Mouse (Mus musculus) embryonic facial prominence, embryonic 15.5 days (tissue): ENCODE results near the gene Aspscr1. TPM values are rescaled to one million over a fixed set of nuclear protein-coding genes. Genes with fewer than 3 reads are reported as not detected.
A peak's percentile ranks its signal among the peaks of the same experiment; 100 is the strongest.
"Not testable (repeated sequence)": the region's sequence is repeated elsewhere in the genome, so short reads cannot be mapped to it uniquely, and the experiment has no call there.

ENCODE experiments used
- ATAC-seq: fragments of 200-750 bp; cut with Nextera tagmentation; 2 replicates; pipeline ENCODE4 v1.8.0; 2017; ENCODE audit warnings: low read depth, moderate TSS enrichment; ENCODE audit not compliant: insufficient number of reproducible peaks, low FRiP score, low TSS enrichment
- H3K27ac ChIP-seq: fragments of 300-500 bp; sonication (generic); replicated peaks from 2 replicates; pipeline ENCODE4 v1.5.1; 2015; ENCODE audit warnings: mild to moderate bottlenecking, inconsistent platforms
- H3K27me3 ChIP-seq: fragments of 300-500 bp; sonication (generic); 2 replicates; pipeline ENCODE4 v1.6.1; 2015; ENCODE audit warnings: inconsistent platforms
- H3K36me3 ChIP-seq: fragments of 300-500 bp; sonication (generic); 2 replicates; pipeline ENCODE4 v1.6.1; 2015; ENCODE audit warnings: mild to moderate bottlenecking, inconsistent platforms
- H3K4me1 ChIP-seq: fragments of 300-500 bp; sonication (generic); 2 replicates; pipeline ENCODE4 v1.6.1; 2015; ENCODE audit warnings: inconsistent platforms
- H3K4me2 ChIP-seq: fragments of 300-500 bp; sonication (generic); replicated peaks from 2 replicates; pipeline ENCODE4 v1.6.1; 2015; ENCODE audit warnings: mild to moderate bottlenecking, inconsistent platforms
- H3K4me3 ChIP-seq: fragments of 300-500 bp; sonication (generic); replicated peaks from 2 replicates; pipeline ENCODE4 v1.5.1; 2015; ENCODE audit warnings: mild to moderate bottlenecking, inconsistent platforms
- H3K9ac ChIP-seq: fragments of 300-500 bp; sonication (generic); 2 replicates; pipeline ENCODE4 v1.6.1; 2015; ENCODE audit warnings: inconsistent platforms
- H3K9me3 ChIP-seq: fragments of 300-500 bp; sonication (generic); replicated peaks from 2 replicates; pipeline ENCODE4 v1.6.1; 2016; ENCODE audit warnings: inconsistent platforms
- WGBS: fragments of 180-500 bp; shearing (Covaris S2); methylation state at CpG from one replicate; pipeline ENCODE4 v1.1.7; 2015; 5-methylcytosine and 5-hydroxymethylcytosine counted together
- polyA plus RNA-seq: library from polyadenylated mRNA; unstranded; fragments of >200 nt; fragmentation: Nextera tagmentation; extraction: Ambion mirVana; gene quantifications from 2 replicates; pipeline ENCODE4 v1.2.1, GENCODE M21; 2015

The Aspscr1 gene
- polyA plus RNA-seq, 1 experiment from 2014 or later, result 120 TPM

- Histone ChIP-seq H3K27me3 (no peaks in the 10 kb centered on the region), H3K4me1 (peaks cover 34% of the 10 kb centered on the region), H3K9ac (no peak overlapping the region), H3K27ac (no peak overlapping the region), H3K4me2 (no peak overlapping the region), H3K36me3 (no peaks in the 10 kb centered on the region), H3K4me3 (no peak overlapping the region), H3K9me3 (no peaks in the 10 kb centered on the region)
- WGBS, result 71% methylated on average over 11 of the region's 11 CpGs
- ATAC-seq, result no peak
These were observed 55.9 kb downstream of the Aspscr1 start for GRCm38 (mm10) chr11:120728530-120729240.

- H3K4me3 ChIP-seq, result 0 out of 2 replicates have a peak overlapping the region, but pooled peaks have one; percentile 4
- not testable (repeated sequence) for H3K27ac ChIP-seq, H3K9ac ChIP-seq
These were observed 56.8 kb downstream of the Aspscr1 start for GRCm38 (mm10) chr11:120729432-120730050.

GRCm38 (mm10) chr11:120730331-120730870, 57.6 kb downstream of the Aspscr1 start:
- Histone ChIP-seq H3K4me1 (peaks cover 34% of the 10 kb centered on the region), H3K27me3 (no peaks in the 10 kb centered on the region), H3K9me3 (no peaks in the 10 kb centered on the region), H3K9ac (no peak overlapping the region), H3K4me3 (peak overlapping the region; percentile 3; the same call in 1 of the 2 replicates), H3K27ac (no peak overlapping the region), H3K36me3 (no peaks in the 10 kb centered on the region), H3K4me2 (no peak overlapping the region)
- WGBS, result 87% methylated on average over 10 of the region's 10 CpGs
- no peak for ATAC-seq

More at GRCm38 (mm10) chr11:120729432-120730050, 56.8 kb downstream of the Aspscr1 start:
- Histone ChIP-seq H3K4me1 (peaks cover 34% of the 10 kb centered on the region), H3K4me2 (peak overlapping the region; percentile 40)
- 3% methylated on average over 17 of the region's 21 CpGs for WGBS
- not testable (repeated sequence) for H3K36me3 ChIP-seq, ATAC-seq, H3K27me3 ChIP-seq, H3K9me3 ChIP-seq

DNA sequence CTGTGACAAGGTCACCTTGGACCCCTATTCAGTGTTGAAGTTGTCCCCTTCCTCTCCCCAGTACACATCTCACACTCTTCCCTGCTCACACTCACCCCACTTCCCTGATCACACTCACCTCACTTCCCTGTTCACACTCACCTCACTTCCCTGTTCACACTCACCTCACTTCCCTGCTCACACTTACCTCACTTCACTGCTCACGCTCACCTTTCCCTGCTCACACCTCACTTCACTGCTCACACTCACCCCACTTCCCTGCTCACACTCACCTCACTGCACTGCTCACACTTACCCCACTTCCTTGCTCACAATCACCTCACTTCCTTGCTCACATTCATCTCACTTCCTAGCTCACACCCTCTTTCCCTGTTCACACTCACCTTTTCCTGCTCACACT, 58.6 kb downstream of the Aspscr1 start:
- Histone ChIP-seq H3K4me1 (peaks cover 30% of the 10 kb centered on the region), H3K9me3 (no peaks in the 10 kb centered on the region), H3K4me2 (peak overlapping the region; percentile 10; the same call in 1 of the 2 replicates), H3K27me3 (no peaks in the 10 kb centered on the region), H3K9ac (no peak overlapping the region), H3K36me3 (no peaks in the 10 kb centered on the region), H3K27ac (peak overlapping the region; percentile 65), H3K4me3 (0 out of 2 replicates have a peak overlapping the region, but pooled peaks have one; percentile 3)
- ATAC-seq, result no peak
- 86% methylated on average over 1 of the region's 1 CpGs for WGBS

DNA sequence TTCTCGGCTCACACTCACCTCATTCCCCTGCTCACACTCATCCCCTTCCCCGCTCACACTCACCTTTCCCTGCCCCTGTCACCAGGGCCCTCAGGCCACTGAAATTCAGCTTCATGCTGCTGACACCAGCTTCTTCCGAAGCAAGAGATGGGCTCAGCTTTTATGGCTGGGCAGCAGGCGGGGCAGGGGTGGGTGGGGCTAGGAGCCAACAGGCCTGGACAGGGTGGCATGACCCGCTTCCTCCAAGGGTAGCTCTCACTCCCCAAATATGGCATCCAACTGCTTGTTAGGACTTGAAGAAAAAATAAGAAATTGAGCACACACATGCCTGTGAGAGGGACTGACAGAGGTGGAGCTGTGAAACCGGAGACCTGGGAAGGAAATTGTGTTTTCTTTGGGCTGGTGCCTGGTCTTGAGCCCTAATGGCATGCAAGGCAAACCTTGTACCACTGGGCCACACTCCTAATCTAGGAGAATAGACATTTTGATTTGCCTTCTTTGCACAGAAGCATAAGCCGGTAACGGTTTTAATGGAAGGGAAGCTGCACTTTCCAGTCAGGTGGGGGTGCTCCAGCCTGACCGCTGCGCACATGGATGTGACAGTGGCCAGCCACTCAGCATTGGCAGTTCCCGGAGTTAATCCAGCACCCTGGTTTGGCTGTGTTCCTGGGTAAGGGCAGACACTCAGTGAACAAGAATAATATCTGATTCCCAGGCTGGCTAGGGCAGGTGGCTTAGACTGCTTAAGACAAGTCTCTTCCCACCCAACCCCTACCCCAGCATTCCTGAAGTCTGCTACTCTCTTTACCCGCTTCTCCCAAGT, 59.3 kb downstream of the Aspscr1 start, which contains the start of gene Cbr2:
Cbr2 (minus strand) TSS at position 257 of the 823 bp plus-strand sequence.
- Histone ChIP-seq H3K4me2 (peak within 1 kb of the TSS; percentile 10; the same call in 1 of the 2 replicates), H3K27me3 (no peaks in the 10 kb centered on the region), H3K4me3 (peak within 1 kb of the TSS; percentile 3; the same call in 1 of the 2 replicates), H3K27ac (peak within 1 kb of the TSS; percentile 68), H3K36me3 (no peaks in the 10 kb centered on the region), H3K9ac (no peak within 1 kb of the TSS), H3K9me3 (no peaks in the 10 kb centered on the region), H3K4me1 (peaks cover 23% of the 10 kb centered on the region)
- ATAC-seq, result no peak
- WGBS, result 62% methylated on average over 12 of the region's 12 CpGs

- peak overlapping the region; percentile 68 for H3K27ac ChIP-seq
- no peak overlapping the region for H3K4me2 ChIP-seq
- H3K36me3 ChIP-seq, result no peaks in the 10 kb centered on the region
- peaks cover 23% of the 10 kb centered on the region for H3K4me1 ChIP-seq
- no peaks in the 10 kb centered on the region for H3K27me3 ChIP-seq
- no peaks in the 10 kb centered on the region for H3K9me3 ChIP-seq
- ATAC-seq, result no peak
- no peak overlapping the region for H3K9ac ChIP-seq
- 40% methylated on average over 6 of the region's 6 CpGs for WGBS
- no peak overlapping the region for H3K4me3 ChIP-seq
These were observed 60.7 kb downstream of the Aspscr1 start for GRCm38 (mm10) chr11:120733521-120733920.

GRCm38 (mm10) chr11:120736424-120736823, 63.7 kb downstream of the Aspscr1 start:
- 74% methylated on average over 6 of the region's 6 CpGs for WGBS
- no peak for ATAC-seq
- no peak overlapping the region for H3K27ac ChIP-seq

DNA sequence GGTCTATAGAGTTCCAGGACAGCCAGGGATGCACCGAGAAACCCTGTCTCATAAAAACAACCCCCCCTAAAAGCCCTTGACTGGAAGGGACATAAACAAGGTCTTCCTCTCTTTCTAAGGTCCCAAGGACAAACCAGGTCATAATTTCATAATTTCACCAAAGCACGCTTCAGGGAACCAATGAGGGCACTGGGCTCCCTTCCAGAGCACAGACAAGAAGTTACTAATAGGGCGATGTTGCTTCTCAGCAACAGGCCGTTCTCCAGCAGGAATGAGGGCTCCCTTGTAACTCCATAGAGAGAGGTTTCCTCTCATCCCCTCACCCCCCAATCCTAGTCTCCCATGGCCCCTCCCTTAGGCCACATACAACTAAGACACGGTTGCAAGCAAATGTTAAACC, 68.2 kb downstream of the Aspscr1 start:
- no peaks in the 10 kb centered on the region for H3K9me3 ChIP-seq
- H3K9ac ChIP-seq, result no peak overlapping the region
- H3K4me1 ChIP-seq, result no peaks in the 10 kb centered on the region
- H3K36me3 ChIP-seq, result no peaks in the 10 kb centered on the region
- H3K27me3 ChIP-seq, result no peaks in the 10 kb centered on the region
- no peak overlapping the region for H3K27ac ChIP-seq
- H3K4me3 ChIP-seq, result no peak overlapping the region
- WGBS, result 93% methylated on average over 5 of the region's 5 CpGs
- no peak overlapping the region for H3K4me2 ChIP-seq
- ATAC-seq, result no peak

More at GRCm38 (mm10) chr11:120736424-120736823, 63.7 kb downstream of the Aspscr1 start:
- Histone ChIP-seq H3K9ac (no peak overlapping the region), H3K27me3 (no peaks in the 10 kb centered on the region), H3K9me3 (no peaks in the 10 kb centered on the region), H3K36me3 (no peaks in the 10 kb centered on the region), H3K4me1 (peaks cover 16% of the 10 kb centered on the region), H3K4me3 (no peak overlapping the region), H3K4me2 (no peak overlapping the region)

DNA sequence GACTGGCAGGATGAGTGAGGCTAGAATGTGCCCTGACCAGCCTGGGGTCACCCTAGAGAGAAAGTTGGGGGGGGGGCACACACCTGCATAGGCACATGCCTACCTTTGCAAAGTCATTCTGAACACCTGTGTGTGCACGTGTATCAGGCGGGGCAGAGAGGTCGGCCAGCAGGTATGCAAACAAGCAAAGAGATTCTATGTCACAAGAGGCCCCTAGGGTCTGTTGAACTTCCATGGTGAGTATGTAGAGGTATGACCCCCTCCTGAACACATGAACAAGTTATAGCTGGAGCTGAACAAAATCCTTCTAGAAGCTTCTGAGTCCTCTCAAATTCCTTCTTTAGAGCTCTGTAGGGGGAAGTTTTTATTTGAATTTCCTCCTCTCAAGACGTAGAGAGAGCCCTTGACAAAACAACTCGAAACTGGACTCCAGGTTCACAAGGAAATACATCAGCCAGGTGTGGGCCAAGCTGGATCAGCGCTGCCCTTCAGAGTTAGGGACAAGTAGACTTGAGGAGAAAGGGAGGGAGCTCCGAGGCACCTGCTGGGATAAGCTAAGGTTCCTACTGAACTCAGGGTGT, 71.4 kb downstream of the Aspscr1 start:
- no peak for ATAC-seq
- WGBS, result 63% methylated on average over 7 of the region's 7 CpGs
- Histone ChIP-seq H3K27me3 (no peaks in the 10 kb centered on the region), H3K9me3 (no peaks in the 10 kb centered on the region), H3K4me3 (no peak overlapping the region), H3K36me3 (no peaks in the 10 kb centered on the region), H3K4me1 (no peaks in the 10 kb centered on the region), H3K9ac (no peak overlapping the region), H3K27ac (no peak overlapping the region), H3K4me2 (no peak overlapping the region)

DNA sequence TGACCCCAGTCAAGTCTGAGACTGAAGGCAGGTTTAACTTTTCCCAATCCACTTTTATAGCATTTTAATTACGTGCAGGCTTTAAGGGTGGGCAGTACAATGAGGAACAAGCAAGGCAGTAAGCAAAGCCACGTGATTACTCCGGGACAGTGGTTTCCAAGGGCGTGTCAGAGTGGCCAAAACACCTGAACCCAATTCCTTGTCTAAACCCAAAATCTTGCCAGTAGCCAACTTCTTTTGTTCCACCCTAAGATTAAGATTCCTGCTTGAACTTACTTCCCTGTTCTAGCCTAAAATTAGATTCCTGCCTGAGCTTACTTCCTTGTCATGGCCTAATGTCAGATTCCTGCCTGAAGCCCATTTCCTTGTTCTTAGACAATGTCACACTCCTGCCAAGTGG, 75.2 kb downstream of the Aspscr1 start:
- Histone ChIP-seq H3K9ac (no peak overlapping the region), H3K4me2 (no peak overlapping the region), H3K9me3 (no peaks in the 10 kb centered on the region), H3K27me3 (no peaks in the 10 kb centered on the region), H3K4me3 (no peak overlapping the region), H3K36me3 (no peaks in the 10 kb centered on the region), H3K27ac (no peak overlapping the region), H3K4me1 (no peaks in the 10 kb centered on the region)
- no peak for ATAC-seq
- 75% methylated on average over 4 of the region's 4 CpGs for WGBS
